Mouse (Mus musculus) thymus, adult 2 months (tissue): Measurements from ENCODE around the gene Sertad3.

Experiments used
- CTCF ChIP-seq: fragments of 200-500 bp; IDR thresholded peaks from 2 replicates; pipeline ENCODE4 v1.5.1; 2012; ENCODE audit warnings: mild to moderate bottlenecking, control low read depth, low read length, moderate library complexity, borderline replicate concordance; ENCODE audit not compliant: control insufficient read depth, poor library complexity, insufficient read depth; ENCODE audit errors: extremely low read depth
- POLR2A ChIP-seq: fragments of 200-500 bp; IDR thresholded peaks from 2 replicates; pipeline ENCODE4 v1.6.1; 2012; ENCODE audit warnings: mild to moderate bottlenecking, low read length, control low read depth, moderate library complexity; ENCODE audit not compliant: control insufficient read depth, poor library complexity, insufficient read depth; ENCODE audit errors: extremely low read depth

- no peak for TF ChIP-seq POLR2A
- no peak for TF ChIP-seq CTCF
Observed at GRCm38 (mm10) chr7:27449256-27449862, 24.2 kb upstream of the Sertad3 start.
